8 mouse cellular contexts compared by ENCODE assay signal in genomic region chr2:152225536-152225935, GRCm38 (mm10). TPM values are rescaled to one million over a fixed set of nuclear protein-coding genes. Genes with fewer than 3 reads are reported as not detected.
DNase-seq lines count a peak whose midpoint lies in the region; ATAC-seq lines count a peak whose summit lies in the region.

No protein-coding gene starts in this region.

- peak overlapping the region; percentile 99; the same call in 1 of the 2 replicates for H3K27ac ChIP-seq in heart, embryonic 11.5 days (ENCODE audit: low read depth, low read length)
- 0 out of 2 replicates have a peak overlapping the region, but pooled peaks have one; percentile 98 for H3K27ac ChIP-seq in limb, embryonic 15.5 days

- no peak for DNase-seq in heart, postnatal 10 days
- peak; percentile 32 for DNase-seq in testis, postnatal 14 days (ENCODE audit: low spot score)
- no peak for DNase-seq in testis, postnatal 10 days (ENCODE audit: low spot score)
- no peak for DNase-seq in layer of hippocampus, adult 9-11 months
- DNase-seq in left cerebral cortex, postnatal 10 days (ENCODE audit: extremely low spot score in 1 of 2, low spot score in 2 of 2) = no peak

- peak overlapping the region; percentile 70 for H3K4me2 ChIP-seq in heart, embryonic 11.5 days
- H3K4me2 ChIP-seq in limb, embryonic 15.5 days = 0 out of 2 replicates have a peak overlapping the region, but pooled peaks have one; percentile 45

- H3K36me3 ChIP-seq in heart, embryonic 11.5 days (ENCODE audit: control insufficient read depth, insufficient read depth, low read length) = no peaks in the 10 kb centered on the region
- H3K36me3 ChIP-seq in limb, embryonic 15.5 days = no peaks in the 10 kb centered on the region

- H3K4me3 ChIP-seq in heart, embryonic 11.5 days (ENCODE audit: low read depth, low read length) = no peak overlapping the region
- no peak overlapping the region; the same call in 1 of the 2 replicates for H3K4me3 ChIP-seq in limb, embryonic 15.5 days

- no peak for ATAC-seq in heart, embryonic 11.5 days (replicated peaks; ENCODE audit: insufficient number of reproducible peaks, low FRiP score, low TSS enrichment)
- no peak for ATAC-seq in limb, embryonic 15.5 days (ENCODE audit: insufficient number of reproducible peaks, low FRiP score, low TSS enrichment, low read depth)
- no peak for ATAC-seq in megakaryocyte-erythroid progenitor cell, adult 5-6 weeks (replicated peaks; ENCODE audit: low FRiP score, low TSS enrichment, poor library complexity, severe bottlenecking)

- 0 out of 2 replicates have a peak overlapping the region, but pooled peaks have one; percentile 28 for H3K9ac ChIP-seq in heart, embryonic 11.5 days (ENCODE audit: low read depth, low read length)
- no peak overlapping the region; the same call in 1 of the 2 replicates for H3K9ac ChIP-seq in limb, embryonic 15.5 days

- 71% methylated on average over 7 of the region's 7 CpGs for WGBS in heart, embryonic 11.5 days (ENCODE audit: insufficient replicate concordance)
- 72% methylated on average over 7 of the region's 7 CpGs for WGBS in limb, embryonic 15.5 days

- intact Hi-C loops in heart, postnatal 10 days (cut with DNase I) = no loop called here
- intact Hi-C loops in left cerebral cortex, postnatal 10 days (cut with DNase I) = no loop called here

- no peaks in the 10 kb centered on the region for H3K9me3 ChIP-seq in heart, embryonic 11.5 days (replicated peaks; ENCODE audit: control insufficient read depth, low read length)
- H3K9me3 ChIP-seq in limb, embryonic 15.5 days = no peaks in the 10 kb centered on the region

- peaks cover 5% of the 10 kb centered on the region; the same call in 1 of the 2 replicates for H3K4me1 ChIP-seq in heart, embryonic 11.5 days (ENCODE audit: control insufficient read depth, insufficient read depth, low read length)
- peaks cover 18% of the 10 kb centered on the region for H3K4me1 ChIP-seq in limb, embryonic 15.5 days

- no peaks in the 10 kb centered on the region for H3K27me3 ChIP-seq in heart, embryonic 11.5 days (ENCODE audit: control insufficient read depth, insufficient read depth, low read length)
- H3K27me3 ChIP-seq in limb, embryonic 15.5 days = no peaks in the 10 kb centered on the region

RNA-seq across cellular contexts. Expression of gene Csnk2a1, which starts 1.1 kb away (rescaled TPM):
- 38.7 and 90.5 TPM in 2 replicates for polyA plus RNA-seq in heart, embryonic 11.5 days (2014; fragmentation: Nextera tagmentation; extraction: Ambion mirVana)
- 100 to 1,000 TPM; 106 to 107 TPM for total RNA-seq in heart, postnatal 10 days (2021)
- 74.6 and 93.0 TPM in 2 replicates for polyA plus RNA-seq in limb, embryonic 15.5 days (2015; fragmentation: Nextera tagmentation; extraction: Ambion mirVana)
- 100 to 1,000 TPM; 129 to 133 TPM for total RNA-seq in left cerebral cortex, postnatal 10 days (2021)
- total RNA-seq in megakaryocyte-erythroid progenitor cell, adult 5-6 weeks (2014; fragmentation: Nextera tagmentation) = 109 and 165 TPM in 2 replicates
- 158 and 161 TPM in 2 replicates for total RNA-seq in megakaryocyte-erythroid progenitor cell, adult 5-6 weeks (2017)
